Mouse (Mus musculus) natural killer cell, adult 2 months (primary cell): Measurements from ENCODE around the gene Dyrk4.

Experiments used
- DNase-seq, 2 experiments: peaks; one replicate each; pipeline ENCODE4 v3.0.0; 2022; ENCODE audit warnings: low spot score in 2 of 2

The Dyrk4 gene

GRCm38 (mm10) chr6:126921111-126921881 is at the start of gene Dyrk4:
Gene Dyrk4 (minus strand): TSS chr6:126921839.
- DNase-seq, result no peak

- DNase-seq, result no peak
Observed at GRCm38 (mm10) chr6:126966241-126967026, 44.8 kb upstream of the Dyrk4 start.

GRCm38 (mm10) chr6:126963426-126963825 is 41.8 kb upstream of the Dyrk4 start:
- no peak for DNase-seq

- DNase-seq, result no peak
Observed at GRCm38 (mm10) chr6:126962709-126963108, 41.1 kb upstream of the Dyrk4 start.

GRCm38 (mm10) chr6:126961371-126962018 is 39.9 kb upstream of the Dyrk4 start:
- no peak for DNase-seq

GRCm38 (mm10) chr6:126955734-126956133 is 34.1 kb upstream of the Dyrk4 start:
- peak; percentile 47 to 64 for DNase-seq

- DNase-seq, result no peak
Observed at GRCm38 (mm10) chr6:126948336-126948735, 26.7 kb upstream of the Dyrk4 start.

- peak in 1 of 2 experiments; percentile 31 for DNase-seq
Observed at GRCm38 (mm10) chr6:126940451-126940850, 18.8 kb upstream of the Dyrk4 start.

- peak; percentile 94 to 95 for DNase-seq
Observed at GRCm38 (mm10) chr6:126939487-126940171, 18.0 kb upstream of the Dyrk4 start, which contains the start of the genes Rad51ap1 and D6Wsu163e. Gene Rad51ap1 (minus strand): TSS chr6:126939587. Gene D6Wsu163e (plus strand): TSS chr6:126939962.

GRCm38 (mm10) chr6:126938853-126939486 is 17.3 kb upstream of the Dyrk4 start:
- DNase-seq, result no peak

GRCm38 (mm10) chr6:126938047-126938446 is 16.4 kb upstream of the Dyrk4 start:
- DNase-seq, result no peak

GRCm38 (mm10) chr6:126932896-126933295 is 11.3 kb upstream of the Dyrk4 start:
- no peak for DNase-seq

GRCm38 (mm10) chr6:126914928-126915327 is 6.7 kb downstream of the Dyrk4 start:
- DNase-seq, result no peak

- no peak for DNase-seq
Observed at GRCm38 (mm10) chr6:126910727-126911126, 10.9 kb downstream of the Dyrk4 start.

GRCm38 (mm10) chr6:126907876-126908275 is 13.8 kb downstream of the Dyrk4 start:
- DNase-seq, result no peak

- DNase-seq, result no peak
Observed at GRCm38 (mm10) chr6:126907378-126907777, 14.3 kb downstream of the Dyrk4 start.

GRCm38 (mm10) chr6:126877118-126877517 is 44.5 kb downstream of the Dyrk4 start:
- no peak for DNase-seq

- no peak for DNase-seq
Observed at GRCm38 (mm10) chr6:126852881-126853280, 68.8 kb downstream of the Dyrk4 start, which contains the start of gene Akap3. Gene Akap3 (plus strand): TSS chr6:126853098.

- peak; percentile 89 to 91 for DNase-seq
Observed at GRCm38 (mm10) chr6:126848712-126849704, 72.6 kb downstream of the Dyrk4 start, which contains the start of gene Ndufa9. Gene Ndufa9 (minus strand): TSS chr6:126849136.

- DNase-seq, result no peak
Observed at GRCm38 (mm10) chr6:126836628-126837027, 85.0 kb downstream of the Dyrk4 start.
